Mouse (Mus musculus) Patski (cell line): ENCODE data around the gene Suco. TPM values are rescaled to one million over a fixed set of nuclear protein-coding genes. Genes with fewer than 3 reads are reported as not detected.

Experiments used
- ATAC-seq: fragments of 100-300 bp; one replicate; pipeline ENCODE4 v1.8.0; 2021
- CTCF ChIA-PET: fragments of 350-600 bp; sonication (Branson Sonifier 250); formaldehyde crosslinking; loops from one replicate; lab custom pipeline; 2022; ENCODE audit warnings: inconsistent platforms; lab: Charles Lee
- POLR2A ChIA-PET: fragments of 350-600 bp; sonication (Branson Sonifier 250); formaldehyde crosslinking; loops from one replicate; lab custom pipeline; 2022; ENCODE audit warnings: antibody characterized with exemption, inconsistent platforms; lab: Charles Lee
- DNase-seq: peaks from one replicate; pipeline ENCODE4 v3.0.0-alpha.2; 2011; ENCODE audit warnings: low read depth, low spot score
- H3K27me3 ChIP-seq: fragments of 371-371 bp; one replicate; pipeline ENCODE4 v1.5.1; 2021
- CTCF ChIP-seq: fragments of 100-300 bp; IDR thresholded peaks from one replicate; pipeline ENCODE4 v1.5.1; 2021
- in situ Hi-C: fragments of 300-500 bp; cut with MboI; formaldehyde crosslinking; loops from 3 replicates; pipeline ENCODE4 v1.11.1; 2018; ENCODE audit warnings: low pct_unique_long_range_greater_than_20kb, mixed read lengths
- polyA plus RNA-seq: library from polyadenylated mRNA; unstranded; gene quantifications from one replicate; pipeline ENCODE4 v1.2.3, GENCODE M21; 2021

Gene Suco
- polyA plus RNA-seq, 1 experiment from 2014 or later: 37.7 TPM

- ATAC-seq: no peak
- in situ Hi-C loops: no loop called here
- no peaks in the 10 kb centered on the region for H3K27me3 ChIP-seq
- ChIA-PET CTCF (interaction anchor here (1.3 kb wide), 1 partner anchor 99 kb away, joined by 5 read pairs; no protein-coding TSS in a partner anchor), POLR2A (no interaction called here)
- no peak for DNase-seq
- TF ChIP-seq CTCF: no peak
Measured at GRCm38 (mm10) chr1:161863742-161864141, 12.7 kb downstream of the Suco start.

- no peak for ATAC-seq
- no peaks in the 10 kb centered on the region for H3K27me3 ChIP-seq
- POLR2A ChIA-PET: no interaction called here
- no peak for DNase-seq
- CTCF ChIA-PET: interaction anchor here (1.0 to 1.6 kb wide), 2 partner anchors 13 to 106 kb away, joined by 3 read pairs; no protein-coding TSS in a partner anchor
- in situ Hi-C loops: no loop called here
- no peak for TF ChIP-seq CTCF
Measured at GRCm38 (mm10) chr1:161859248-161859647, 17.2 kb downstream of the Suco start.

- no peaks in the 10 kb centered on the region for H3K27me3 ChIP-seq
- no peak for TF ChIP-seq CTCF
- in situ Hi-C loops: no loop called here
- CTCF ChIA-PET: no interaction called here
- DNase-seq (no peak), ATAC-seq (no peak)
- POLR2A ChIA-PET: no interaction called here
Measured at GRCm38 (mm10) chr1:161826677-161827076, 49.8 kb downstream of the Suco start.

- CTCF ChIA-PET: no interaction called here
- no peaks in the 10 kb centered on the region for H3K27me3 ChIP-seq
- TF ChIP-seq CTCF: no peak
- ATAC-seq (no peak), DNase-seq (no peak)
- POLR2A ChIA-PET: no interaction called here
- in situ Hi-C loops: no loop called here
Measured at GRCm38 (mm10) chr1:161809428-161809827, 67.1 kb downstream of the Suco start.

GRCm38 (mm10) chr1:161808980-161809379 lies 67.5 kb downstream of the Suco start:
- CTCF ChIA-PET: no interaction called here
- no peak for ATAC-seq
- DNase-seq: no peak
- no peak for TF ChIP-seq CTCF
- POLR2A ChIA-PET: no interaction called here
- H3K27me3 ChIP-seq: no peaks in the 10 kb centered on the region
- in situ Hi-C loops: no loop called here

GRCm38 (mm10) chr1:161804541-161804971 lies 71.9 kb downstream of the Suco start:
- ChIA-PET CTCF (interaction anchor here (1.6 kb wide), 1 partner anchor 10 kb away, joined by 5 read pairs; no protein-coding TSS in a partner anchor), POLR2A (no interaction called here)
- no peaks in the 10 kb centered on the region for H3K27me3 ChIP-seq
- TF ChIP-seq CTCF: no peak
- in situ Hi-C loops: no loop called here
- no peak for DNase-seq
- ATAC-seq: no peak

GRCm38 (mm10) chr1:161801321-161801720 lies 75.2 kb downstream of the Suco start:
- POLR2A ChIA-PET: no interaction called here
- H3K27me3 ChIP-seq: no peaks in the 10 kb centered on the region
- DNase-seq: no peak
- in situ Hi-C loops: no loop called here
- TF ChIP-seq CTCF: no peak
- CTCF ChIA-PET: no interaction called here
- no peak for ATAC-seq

- no peak for TF ChIP-seq CTCF
- in situ Hi-C loops: no loop called here
- ChIA-PET POLR2A (no interaction called here), CTCF (no interaction called here)
- no peak for DNase-seq
- no peak for ATAC-seq
- H3K27me3 ChIP-seq: no peaks in the 10 kb centered on the region
Measured at GRCm38 (mm10) chr1:161800256-161800655, 76.2 kb downstream of the Suco start.

GRCm38 (mm10) chr1:161799791-161800190 lies 76.7 kb downstream of the Suco start:
- ChIA-PET CTCF (no interaction called here), POLR2A (no interaction called here)
- DNase-seq (no peak), ATAC-seq (no peak)
- no peak for TF ChIP-seq CTCF
- no peaks in the 10 kb centered on the region for H3K27me3 ChIP-seq
- in situ Hi-C loops: no loop called here

GRCm38 (mm10) chr1:161798866-161799265 lies 77.6 kb downstream of the Suco start:
- POLR2A ChIA-PET: no interaction called here
- no peaks in the 10 kb centered on the region for H3K27me3 ChIP-seq
- no peak for TF ChIP-seq CTCF
- in situ Hi-C loops: no loop called here
- ATAC-seq (no peak), DNase-seq (no peak)
- CTCF ChIA-PET: no interaction called here

- ATAC-seq (no peak), DNase-seq (no peak)
- TF ChIP-seq CTCF: no peak
- in situ Hi-C loops: no loop called here
- H3K27me3 ChIP-seq: no peaks in the 10 kb centered on the region
- POLR2A ChIA-PET: no interaction called here
- CTCF ChIA-PET: no interaction called here
Measured at GRCm38 (mm10) chr1:161794447-161795211, 81.9 kb downstream of the Suco start.

GRCm38 (mm10) chr1:161793321-161793720 lies 83.2 kb downstream of the Suco start:
- no peaks in the 10 kb centered on the region for H3K27me3 ChIP-seq
- in situ Hi-C loops: no loop called here
- no peak for ATAC-seq
- ChIA-PET CTCF (no interaction called here), POLR2A (interaction anchor here (0.7 kb wide), 1 partner anchor 15 kb away, joined by 3 read pairs; no protein-coding TSS in a partner anchor)
- no peak for TF ChIP-seq CTCF
- DNase-seq: no peak
